Comparison of ENCODE assay signal across 8 mouse cellular contexts in genomic region chr17:35836991-35837422, GRCm38 (mm10). TPM values are rescaled to one million over a fixed set of nuclear protein-coding genes. Genes with fewer than 3 reads are reported as not detected.
DNase-seq lines count a peak whose midpoint lies in the region; ATAC-seq and TF ChIP-seq lines count a peak whose summit lies in the region.

No protein-coding gene starts in this region.

- under 1% methylated on average over 23 of the region's 25 CpGs for WGBS in limb, embryonic 14.5 days
- WGBS in midbrain, embryonic 15.5 days = under 1% methylated on average over 21 of the region's 25 CpGs

- peak overlapping the region; percentile 92 for H3K9ac ChIP-seq in limb, embryonic 14.5 days (ENCODE audit: low read depth, low read length, severe bottlenecking)
- H3K9ac ChIP-seq in midbrain, embryonic 15.5 days = peak overlapping the region; percentile 97

- peaks cover 26% of the 10 kb centered on the region for H3K4me1 ChIP-seq in limb, embryonic 14.5 days (ENCODE audit: control insufficient read depth, insufficient read depth, low read length)
- H3K4me1 ChIP-seq in midbrain, embryonic 15.5 days = peaks cover 46% of the 10 kb centered on the region

- no peaks in the 10 kb centered on the region for H3K9me3 ChIP-seq in limb, embryonic 14.5 days (ENCODE audit: control insufficient read depth, low read length)
- H3K9me3 ChIP-seq in midbrain, embryonic 15.5 days = no peaks in the 10 kb centered on the region

- H3K4me3 ChIP-seq in limb, embryonic 14.5 days (replicated peaks; ENCODE audit: low read length) = peak overlapping the region; percentile 52
- H3K4me3 ChIP-seq in midbrain, embryonic 15.5 days = peak overlapping the region; percentile 96

- H3K27me3 ChIP-seq in limb, embryonic 14.5 days (ENCODE audit: control insufficient read depth, insufficient read depth, low read length) = no peaks in the 10 kb centered on the region
- no peaks in the 10 kb centered on the region for H3K27me3 ChIP-seq in midbrain, embryonic 15.5 days (replicated peaks)

- TF ChIP-seq POLR2A in limb, embryonic 14.5 days (IDR thresholded peaks at IDR 0.05; ENCODE audit: borderline replicate concordance, extremely low read depth, insufficient read depth, insufficient read length) = no peak

- H3K36me3 ChIP-seq in limb, embryonic 14.5 days (ENCODE audit: control insufficient read depth, insufficient read depth, low read length) = peaks cover 50% of the 10 kb centered on the region
- peaks cover 28% of the 10 kb centered on the region for H3K36me3 ChIP-seq in midbrain, embryonic 15.5 days (replicated peaks)

- no peak for ATAC-seq in cerebellum, adult (ENCODE audit: insufficient number of reproducible peaks, low FRiP score, low TSS enrichment)
- ATAC-seq in granulocyte monocyte progenitor cell, adult 5-6 weeks (replicated peaks; ENCODE audit: poor library complexity, severe bottlenecking) = peak; percentile 26
- peak; percentile 44 for ATAC-seq in limb, embryonic 14.5 days (ENCODE audit: low FRiP score, low read depth)
- ATAC-seq in midbrain, embryonic 15.5 days (replicated peaks) = peak; percentile 21

- peak; percentile 77 for DNase-seq in cerebellum, adult 11 months
- DNase-seq in embryo, embryonic 11.5 days (ENCODE audit: low read depth, low spot score) = peak; percentile 87
- peak; percentile 83 for DNase-seq in kidney, adult 18-20 months
- DNase-seq in limb, embryonic 14.5 days (ENCODE audit: low spot score) = peak; percentile 96
- peak; percentile 90 to 93 for DNase-seq in spleen, postnatal 4 days (ENCODE audit: low spot score in 2 of 2)

- peak overlapping the region; percentile 92 for H3K27ac ChIP-seq in limb, embryonic 14.5 days (replicated peaks; ENCODE audit: low read depth, low read length)
- H3K27ac ChIP-seq in midbrain, embryonic 15.5 days = peak overlapping the region; percentile 98

- peak overlapping the region; percentile 74 for H3K4me2 ChIP-seq in limb, embryonic 14.5 days (replicated peaks; ENCODE audit: low read depth, low read length, severe bottlenecking)
- H3K4me2 ChIP-seq in midbrain, embryonic 15.5 days = peak overlapping the region; percentile 57

RNA-seq across cellular contexts. Expression of gene Tubb5, which starts 1.1 kb away (rescaled TPM):
- 640 and 699 TPM in 2 replicates for total RNA-seq in granulocyte monocyte progenitor cell, adult 5-6 weeks (2014; fragmentation: Nextera tagmentation)
- total RNA-seq in granulocyte monocyte progenitor cell, adult 5-6 weeks (2017) = 874 and 1,022 TPM in 2 replicates
- polyA plus RNA-seq in limb, embryonic 14.5 days (2012; rRNA removed) = 1,341 and 1,699 TPM in 2 replicates
- polyA plus RNA-seq in limb, embryonic 14.5 days (2014; fragmentation: Nextera tagmentation; extraction: Ambion mirVana) = 808 and 880 TPM in 2 replicates
- polyA plus RNA-seq in midbrain, embryonic 15.5 days (2015; fragmentation: Nextera tagmentation; extraction: Ambion mirVana) = 1,854 and 1,858 TPM in 2 replicates

RNA-seq across cellular contexts. Expression of gene Mdc1, which starts 4.3 kb away (rescaled TPM):
- total RNA-seq in granulocyte monocyte progenitor cell, adult 5-6 weeks (2014; fragmentation: Nextera tagmentation) = 103 and 159 TPM in 2 replicates
- 23.7 and 28.6 TPM in 2 replicates for total RNA-seq in granulocyte monocyte progenitor cell, adult 5-6 weeks (2017)
- polyA plus RNA-seq in limb, embryonic 14.5 days (2012; rRNA removed) = 24.9 and 28.8 TPM in 2 replicates
- polyA plus RNA-seq in limb, embryonic 14.5 days (2014; fragmentation: Nextera tagmentation; extraction: Ambion mirVana) = 12.2 and 13.9 TPM in 2 replicates
- 9.0 and 10.7 TPM in 2 replicates for polyA plus RNA-seq in midbrain, embryonic 15.5 days (2015; fragmentation: Nextera tagmentation; extraction: Ambion mirVana)

RNA-seq across cellular contexts. Expression of gene Flot1, which starts 14.0 kb away (rescaled TPM):
- 66.8 and 109 TPM in 2 replicates for total RNA-seq in granulocyte monocyte progenitor cell, adult 5-6 weeks (2014; fragmentation: Nextera tagmentation)
- 58.3 and 63.6 TPM in 2 replicates for total RNA-seq in granulocyte monocyte progenitor cell, adult 5-6 weeks (2017)
- polyA plus RNA-seq in limb, embryonic 14.5 days (2012; rRNA removed) = 61.8 and 66.3 TPM in 2 replicates
- 47.2 and 53.7 TPM in 2 replicates for polyA plus RNA-seq in limb, embryonic 14.5 days (2014; fragmentation: Nextera tagmentation; extraction: Ambion mirVana)
- 86.8 and 98.0 TPM in 2 replicates for polyA plus RNA-seq in midbrain, embryonic 15.5 days (2015; fragmentation: Nextera tagmentation; extraction: Ambion mirVana)

RNA-seq across cellular contexts. Expression of gene Ier3, which starts 15.5 kb away (rescaled TPM):
- total RNA-seq in granulocyte monocyte progenitor cell, adult 5-6 weeks (2014; fragmentation: Nextera tagmentation) = 4.6 and 18.1 TPM in 2 replicates
- 44.3 and 53.7 TPM in 2 replicates for total RNA-seq in granulocyte monocyte progenitor cell, adult 5-6 weeks (2017)
- polyA plus RNA-seq in limb, embryonic 14.5 days (2012; rRNA removed) = 10.8 and 12.2 TPM in 2 replicates
- polyA plus RNA-seq in limb, embryonic 14.5 days (2014; fragmentation: Nextera tagmentation; extraction: Ambion mirVana) = 8.8 and 8.9 TPM in 2 replicates
- 9.7 and 9.9 TPM in 2 replicates for polyA plus RNA-seq in midbrain, embryonic 15.5 days (2015; fragmentation: Nextera tagmentation; extraction: Ambion mirVana)

RNA-seq across cellular contexts. Expression of gene Nrm, which starts 24.1 kb away (rescaled TPM):
- total RNA-seq in granulocyte monocyte progenitor cell, adult 5-6 weeks (2014; fragmentation: Nextera tagmentation) = 66.8 and 88.9 TPM in 2 replicates
- total RNA-seq in granulocyte monocyte progenitor cell, adult 5-6 weeks (2017) = 41.5 and 46.0 TPM in 2 replicates
- 77.5 and 80.7 TPM in 2 replicates for polyA plus RNA-seq in limb, embryonic 14.5 days (2012; rRNA removed)
- polyA plus RNA-seq in limb, embryonic 14.5 days (2014; fragmentation: Nextera tagmentation; extraction: Ambion mirVana) = 49.5 and 56.4 TPM in 2 replicates
- polyA plus RNA-seq in midbrain, embryonic 15.5 days (2015; fragmentation: Nextera tagmentation; extraction: Ambion mirVana) = 18.6 and 18.9 TPM in 2 replicates
